9 mouse cellular contexts compared by ENCODE assay signal in genomic region chr6:136856071-136856636, GRCm38 (mm10). TPM values are rescaled to one million over a fixed set of nuclear protein-coding genes. Genes with fewer than 3 reads are reported as not detected.
DNase-seq lines count a peak whose midpoint lies in the region; ATAC-seq and TF ChIP-seq lines count a peak whose summit lies in the region.
"Had no signal": no experiment of that assay in that cellular context is flagged by ENCODE, and none has a peak within 500 bp of the region (broad histone marks: within the 10 kb centered on the region; RNA-seq: fewer than 3 reads in every experiment).

No protein-coding gene starts in this region.

- no peak for TF ChIP-seq EP300 in liver, postnatal 0 days (IDR thresholded peaks at IDR 0.05; ENCODE audit: low read depth)

- H3K4me1 ChIP-seq in forebrain, embryonic 10.5 days, result peaks cover 13% of the 10 kb centered on the region
- no peaks in the 10 kb centered on the region for H3K4me1 ChIP-seq in forebrain, embryonic 16.5 days (replicated peaks; ENCODE audit: control insufficient read depth, insufficient read depth, low read length)
- H3K4me1 ChIP-seq in heart, embryonic 12.5 days (replicated peaks), result peaks cover 71% of the 10 kb centered on the region
- H3K4me1 ChIP-seq in liver, postnatal 0 days (ENCODE audit: insufficient read depth), result peaks cover 23% of the 10 kb centered on the region
- H3K4me1 ChIP-seq in midbrain, embryonic 10.5 days, result peaks cover 7% of the 10 kb centered on the region; the same call in 1 of the 2 replicates
- H3K4me1 ChIP-seq in hindbrain, embryonic 14.5 days (replicated peaks; ENCODE audit: control insufficient read depth, insufficient read depth, low read length), result no peaks in the 10 kb centered on the region
- H3K4me1 ChIP-seq: neural tube, embryonic 13.5 days had no signal

- H3K9me3 ChIP-seq in forebrain, embryonic 10.5 days, result no peaks in the 10 kb centered on the region
- H3K9me3 ChIP-seq in forebrain, embryonic 16.5 days (ENCODE audit: control insufficient read depth, low read length), result no peaks in the 10 kb centered on the region
- H3K9me3 ChIP-seq in heart, embryonic 12.5 days (replicated peaks), result no peaks in the 10 kb centered on the region
- no peaks in the 10 kb centered on the region for H3K9me3 ChIP-seq in liver, postnatal 0 days (ENCODE audit: low read length)
- H3K9me3 ChIP-seq in midbrain, embryonic 10.5 days (replicated peaks), result no peaks in the 10 kb centered on the region
- H3K9me3 ChIP-seq in hindbrain, embryonic 14.5 days (ENCODE audit: control insufficient read depth, low read length), result no peaks in the 10 kb centered on the region
- H3K9me3 ChIP-seq: neural tube, embryonic 13.5 days had no signal

- 75% methylated on average over 14 of the region's 14 CpGs for WGBS in forebrain, embryonic 10.5 days
- WGBS in forebrain, embryonic 16.5 days, result 59% methylated on average over 14 of the region's 14 CpGs
- 19% methylated on average over 14 of the region's 14 CpGs for WGBS in heart, embryonic 12.5 days
- 25% methylated on average over 14 of the region's 14 CpGs for WGBS in liver, postnatal 0 days (ENCODE audit: insufficient replicate concordance)
- 76% methylated on average over 14 of the region's 14 CpGs for WGBS in midbrain, embryonic 10.5 days
- WGBS in hindbrain, embryonic 14.5 days, result 75% methylated on average over 14 of the region's 14 CpGs

- H3K36me3 ChIP-seq in forebrain, embryonic 10.5 days (replicated peaks), result no peaks in the 10 kb centered on the region
- H3K36me3 ChIP-seq in forebrain, embryonic 16.5 days (ENCODE audit: control insufficient read depth, insufficient read depth), result no peaks in the 10 kb centered on the region
- H3K36me3 ChIP-seq in heart, embryonic 12.5 days, result peaks cover 10% of the 10 kb centered on the region
- peaks cover 5% of the 10 kb centered on the region; the same call in 1 of the 2 replicates for H3K36me3 ChIP-seq in liver, postnatal 0 days (replicated peaks; ENCODE audit: insufficient read depth, low read length)
- H3K36me3 ChIP-seq in midbrain, embryonic 10.5 days, result no peaks in the 10 kb centered on the region
- H3K36me3 ChIP-seq in hindbrain, embryonic 14.5 days (replicated peaks; ENCODE audit: control insufficient read depth, insufficient read depth), result no peaks in the 10 kb centered on the region
- H3K36me3 ChIP-seq: neural tube, embryonic 13.5 days had no signal

- TF ChIP-seq CTCF in liver, postnatal 0 days (IDR thresholded peaks at IDR 0.05; ENCODE audit: low read depth), result no peak

- H3K27ac ChIP-seq in forebrain, embryonic 10.5 days, result peak overlapping the region; percentile 40; the same call in 1 of the 2 replicates
- no peak overlapping the region for H3K27ac ChIP-seq in forebrain, embryonic 16.5 days (ENCODE audit: low read length)
- peak overlapping the region; percentile 90 for H3K27ac ChIP-seq in heart, embryonic 12.5 days (ENCODE audit: poor library complexity, severe bottlenecking)
- H3K27ac ChIP-seq in liver, postnatal 0 days (ENCODE audit: low read depth), result peak overlapping the region; percentile 97
- H3K27ac ChIP-seq in midbrain, embryonic 10.5 days (replicated peaks), result no peak overlapping the region
- no peak overlapping the region for H3K27ac ChIP-seq in hindbrain, embryonic 14.5 days
- H3K27ac ChIP-seq: neural tube, embryonic 13.5 days had no signal

- no peak for ATAC-seq in forebrain, embryonic 16.5 days
- peak; percentile 56 for ATAC-seq in heart, embryonic 12.5 days (ENCODE audit: insufficient number of reproducible peaks, low FRiP score)
- ATAC-seq in liver, postnatal 0 days, result peak; percentile 12; the same call in 1 of the 2 replicates
- ATAC-seq in hindbrain, embryonic 14.5 days (ENCODE audit: low FRiP score), result no peak

- no peaks in the 10 kb centered on the region for H3K27me3 ChIP-seq in forebrain, embryonic 10.5 days (ENCODE audit: poor library complexity, severe bottlenecking)
- no peaks in the 10 kb centered on the region for H3K27me3 ChIP-seq in forebrain, embryonic 16.5 days (replicated peaks; ENCODE audit: control insufficient read depth, insufficient read depth, low read length)
- no peaks in the 10 kb centered on the region for H3K27me3 ChIP-seq in heart, embryonic 12.5 days (replicated peaks)
- H3K27me3 ChIP-seq in liver, postnatal 0 days (ENCODE audit: insufficient read depth, low read length), result no peaks in the 10 kb centered on the region
- no peaks in the 10 kb centered on the region for H3K27me3 ChIP-seq in midbrain, embryonic 10.5 days (ENCODE audit: low read depth, poor library complexity, severe bottlenecking)
- no peaks in the 10 kb centered on the region for H3K27me3 ChIP-seq in hindbrain, embryonic 14.5 days (ENCODE audit: control insufficient read depth, insufficient read depth, low read length)
- H3K27me3 ChIP-seq: neural tube, embryonic 13.5 days had no signal

- DNase-seq in forebrain, embryonic 10.5 days (ENCODE audit: extremely low spot score, low spot score), result no peak
- peak; percentile 65 for DNase-seq in adrenal gland, postnatal 14 days
- DNase-seq in liver, postnatal 0 days, result peak; percentile 63
- DNase-seq in layer of hippocampus, postnatal 36 days, result no peak
- DNase-seq in midbrain, embryonic 10.5 days (ENCODE audit: low spot score), result no peak
- DNase-seq in hindbrain, embryonic 14.5 days (ENCODE audit: low spot score), result no peak

- no peak overlapping the region for H3K4me2 ChIP-seq in forebrain, embryonic 16.5 days (ENCODE audit: low read length)
- H3K4me2 ChIP-seq in heart, embryonic 12.5 days, result peak overlapping the region; percentile 67
- H3K4me2 ChIP-seq in liver, postnatal 0 days (ENCODE audit: low read depth, low read length), result peak overlapping the region; percentile 67
- H3K4me2 ChIP-seq in hindbrain, embryonic 14.5 days (replicated peaks), result no peak overlapping the region
- H3K4me2 ChIP-seq: neural tube, embryonic 13.5 days had no signal

- H3K9ac ChIP-seq in forebrain, embryonic 16.5 days (replicated peaks; ENCODE audit: low read depth, low read length), result no peak overlapping the region
- H3K9ac ChIP-seq in heart, embryonic 12.5 days, result peak overlapping the region; percentile 64
- peak overlapping the region; percentile 78 for H3K9ac ChIP-seq in liver, postnatal 0 days (replicated peaks)
- no peak overlapping the region for H3K9ac ChIP-seq in hindbrain, embryonic 14.5 days
- H3K9ac ChIP-seq: neural tube, embryonic 13.5 days had no signal

- H3K4me3 ChIP-seq in forebrain, embryonic 10.5 days, result peak overlapping the region; percentile 22
- no peak overlapping the region for H3K4me3 ChIP-seq in forebrain, embryonic 16.5 days (replicated peaks; ENCODE audit: low read length)
- peak overlapping the region; percentile 46 for H3K4me3 ChIP-seq in heart, embryonic 12.5 days
- peak overlapping the region; percentile 63 for H3K4me3 ChIP-seq in liver, postnatal 0 days (ENCODE audit: low read depth, low read length)
- H3K4me3 ChIP-seq in midbrain, embryonic 10.5 days, result no peak overlapping the region
- H3K4me3 ChIP-seq in hindbrain, embryonic 14.5 days (replicated peaks; ENCODE audit: low read length), result no peak overlapping the region
- H3K4me3 ChIP-seq: neural tube, embryonic 13.5 days had no signal

RNA-seq across cellular contexts. Expression of gene Art4, which starts 1.4 kb away (rescaled TPM):
- 1.4 and 1.5 TPM in 2 replicates for polyA plus RNA-seq in forebrain, embryonic 10.5 days (2016; fragmentation: Nextera tagmentation; extraction: Ambion mirVana)
- polyA plus RNA-seq in forebrain, embryonic 16.5 days (2015; fragmentation: Nextera tagmentation; extraction: Ambion mirVana), result 0.08 and 0.09 TPM in 2 replicates
- total RNA-seq in adrenal gland, postnatal 14 days (2021), result 6.0 and 7.4 TPM in 2 replicates
- 21.8 and 22.5 TPM in 2 replicates for polyA plus RNA-seq in heart, embryonic 12.5 days (2016; fragmentation: Nextera tagmentation; extraction: Ambion mirVana)
- 10.6 and 11.1 TPM in 2 replicates for polyA plus RNA-seq in liver, postnatal 0 days (2015; fragmentation: Nextera tagmentation; extraction: Ambion mirVana)
- total RNA-seq in layer of hippocampus, postnatal 36 days (2021), result not detected
- polyA plus RNA-seq in midbrain, embryonic 10.5 days (2016; fragmentation: Nextera tagmentation; extraction: Ambion mirVana), result 1.3 and 1.4 TPM in 2 replicates
- 0.10 and 0.21 TPM in 2 replicates for polyA plus RNA-seq in hindbrain, embryonic 14.5 days (2014; fragmentation: Nextera tagmentation; extraction: Ambion mirVana)

RNA-seq across cellular contexts. Expression of gene Mgp, which starts 19.5 kb away (rescaled TPM):
- polyA plus RNA-seq in forebrain, embryonic 10.5 days (2016; fragmentation: Nextera tagmentation; extraction: Ambion mirVana), result 0.50 and 0.91 TPM in 2 replicates
- polyA plus RNA-seq in forebrain, embryonic 16.5 days (2015; fragmentation: Nextera tagmentation; extraction: Ambion mirVana), result 8.2 and 22.7 TPM in 2 replicates
- total RNA-seq in adrenal gland, postnatal 14 days (2021), result 177 and 231 TPM in 2 replicates
- polyA plus RNA-seq in heart, embryonic 12.5 days (2016; fragmentation: Nextera tagmentation; extraction: Ambion mirVana), result 139 TPM in 2 replicates
- 4.5 and 6.2 TPM in 2 replicates for polyA plus RNA-seq in liver, postnatal 0 days (2015; fragmentation: Nextera tagmentation; extraction: Ambion mirVana)
- total RNA-seq in layer of hippocampus, postnatal 36 days (2021), result 10 to 100 TPM; 16.1 to 37.1 TPM
- 1.1 and 1.5 TPM in 2 replicates for polyA plus RNA-seq in midbrain, embryonic 10.5 days (2016; fragmentation: Nextera tagmentation; extraction: Ambion mirVana)
- polyA plus RNA-seq in hindbrain, embryonic 14.5 days (2014; fragmentation: Nextera tagmentation; extraction: Ambion mirVana), result 9.2 and 11.7 TPM in 2 replicates

RNA-seq across cellular contexts. Expression of gene Smco3, which starts 20.9 kb away (rescaled TPM):
- not detected in 2 replicates for polyA plus RNA-seq in forebrain, embryonic 10.5 days (2016; fragmentation: Nextera tagmentation; extraction: Ambion mirVana)
- 0.54 and 0.91 TPM in 2 replicates for polyA plus RNA-seq in forebrain, embryonic 16.5 days (2015; fragmentation: Nextera tagmentation; extraction: Ambion mirVana)
- 0.22 and 0.38 TPM in 2 replicates for total RNA-seq in adrenal gland, postnatal 14 days (2021)
- polyA plus RNA-seq in heart, embryonic 12.5 days (2016; fragmentation: Nextera tagmentation; extraction: Ambion mirVana), result not detected in 2 replicates
- not detected in 2 replicates for polyA plus RNA-seq in liver, postnatal 0 days (2015; fragmentation: Nextera tagmentation; extraction: Ambion mirVana)
- total RNA-seq in layer of hippocampus, postnatal 36 days (2021), result 10 to 100 TPM in 1 of 2 experiments, 1 to 10 TPM in 1; 7.1 to 10.1 TPM
- 0.24 TPM in 1 of 2 replicates, not detected in the other for polyA plus RNA-seq in midbrain, embryonic 10.5 days (2016; fragmentation: Nextera tagmentation; extraction: Ambion mirVana)
- polyA plus RNA-seq in hindbrain, embryonic 14.5 days (2014; fragmentation: Nextera tagmentation; extraction: Ambion mirVana), result 1.8 and 1.9 TPM in 2 replicates

RNA-seq across cellular contexts. Expression of gene Wbp11, which starts 28.1 kb away (rescaled TPM):
- 166 and 170 TPM in 2 replicates for polyA plus RNA-seq in forebrain, embryonic 10.5 days (2016; fragmentation: Nextera tagmentation; extraction: Ambion mirVana)
- polyA plus RNA-seq in forebrain, embryonic 16.5 days (2015; fragmentation: Nextera tagmentation; extraction: Ambion mirVana), result 79.2 and 82.3 TPM in 2 replicates
- total RNA-seq in adrenal gland, postnatal 14 days (2021), result 73.4 and 79.6 TPM in 2 replicates
- polyA plus RNA-seq in heart, embryonic 12.5 days (2016; fragmentation: Nextera tagmentation; extraction: Ambion mirVana), result 90.5 and 91.8 TPM in 2 replicates
- 32.8 and 33.8 TPM in 2 replicates for polyA plus RNA-seq in liver, postnatal 0 days (2015; fragmentation: Nextera tagmentation; extraction: Ambion mirVana)
- 100 to 1,000 TPM; 119 to 130 TPM for total RNA-seq in layer of hippocampus, postnatal 36 days (2021)
- 156 and 160 TPM in 2 replicates for polyA plus RNA-seq in midbrain, embryonic 10.5 days (2016; fragmentation: Nextera tagmentation; extraction: Ambion mirVana)
- 74.7 and 77.5 TPM in 2 replicates for polyA plus RNA-seq in hindbrain, embryonic 14.5 days (2014; fragmentation: Nextera tagmentation; extraction: Ambion mirVana)

RNA-seq across cellular contexts. Expression of gene BC049715, which starts 28.7 kb away (rescaled TPM):
- 1.7 and 1.9 TPM in 2 replicates for polyA plus RNA-seq in forebrain, embryonic 10.5 days (2016; fragmentation: Nextera tagmentation; extraction: Ambion mirVana)
- 1.0 and 1.4 TPM in 2 replicates for polyA plus RNA-seq in forebrain, embryonic 16.5 days (2015; fragmentation: Nextera tagmentation; extraction: Ambion mirVana)
- total RNA-seq in adrenal gland, postnatal 14 days (2021), result 0.38 and 1.1 TPM in 2 replicates
- polyA plus RNA-seq in heart, embryonic 12.5 days (2016; fragmentation: Nextera tagmentation; extraction: Ambion mirVana), result 1.5 and 2.0 TPM in 2 replicates
- 0.44 and 0.99 TPM in 2 replicates for polyA plus RNA-seq in liver, postnatal 0 days (2015; fragmentation: Nextera tagmentation; extraction: Ambion mirVana)
- total RNA-seq in layer of hippocampus, postnatal 36 days (2021), result 1 to 10 TPM; 4.2 to 6.0 TPM
- polyA plus RNA-seq in midbrain, embryonic 10.5 days (2016; fragmentation: Nextera tagmentation; extraction: Ambion mirVana), result 1.4 and 3.5 TPM in 2 replicates
- 1.4 and 2.0 TPM in 2 replicates for polyA plus RNA-seq in hindbrain, embryonic 14.5 days (2014; fragmentation: Nextera tagmentation; extraction: Ambion mirVana)

Comparison
In these comparisons a context has a peak if more than half of its experiments do, and no peak if none do; other contexts are left out.
1. H3K27ac ChIP-seq: peak in forebrain, embryonic 10.5 days (single experiment), heart, embryonic 12.5 days (single experiment) and liver, postnatal 0 days (single experiment); none in forebrain, embryonic 16.5 days (single experiment), midbrain, embryonic 10.5 days (single experiment) and hindbrain, embryonic 14.5 days (single experiment).
2. H3K4me3 ChIP-seq: peak in forebrain, embryonic 10.5 days (single experiment), heart, embryonic 12.5 days (single experiment) and liver, postnatal 0 days (single experiment); none in forebrain, embryonic 16.5 days (single experiment), midbrain, embryonic 10.5 days (single experiment) and hindbrain, embryonic 14.5 days (single experiment).
3. DNase-seq: peak in adrenal gland, postnatal 14 days (single experiment) and liver, postnatal 0 days (single experiment); none in forebrain, embryonic 10.5 days (single experiment), layer of hippocampus, postnatal 36 days (0 of 2), midbrain, embryonic 10.5 days (single experiment) and hindbrain, embryonic 14.5 days (single experiment).
4. ATAC-seq: peak in heart, embryonic 12.5 days (single experiment) and liver, postnatal 0 days (single experiment); none in forebrain, embryonic 16.5 days (single experiment) and hindbrain, embryonic 14.5 days (single experiment).
5. H3K4me2 ChIP-seq: peak in heart, embryonic 12.5 days (single experiment) and liver, postnatal 0 days (single experiment); none in forebrain, embryonic 16.5 days (single experiment) and hindbrain, embryonic 14.5 days (single experiment).
6. H3K9ac ChIP-seq: peak in heart, embryonic 12.5 days (single experiment) and liver, postnatal 0 days (single experiment); none in forebrain, embryonic 16.5 days (single experiment) and hindbrain, embryonic 14.5 days (single experiment).